Mouse (Mus musculus) WW6 (cell line): ENCODE data around the gene Dnase2b.

Experiments
- DNase-seq: peaks from one replicate; pipeline ENCODE4 v3.0.0-alpha.2; 2013; ENCODE audit warnings: low read depth, low spot score

Gene Dnase2b

DNA sequence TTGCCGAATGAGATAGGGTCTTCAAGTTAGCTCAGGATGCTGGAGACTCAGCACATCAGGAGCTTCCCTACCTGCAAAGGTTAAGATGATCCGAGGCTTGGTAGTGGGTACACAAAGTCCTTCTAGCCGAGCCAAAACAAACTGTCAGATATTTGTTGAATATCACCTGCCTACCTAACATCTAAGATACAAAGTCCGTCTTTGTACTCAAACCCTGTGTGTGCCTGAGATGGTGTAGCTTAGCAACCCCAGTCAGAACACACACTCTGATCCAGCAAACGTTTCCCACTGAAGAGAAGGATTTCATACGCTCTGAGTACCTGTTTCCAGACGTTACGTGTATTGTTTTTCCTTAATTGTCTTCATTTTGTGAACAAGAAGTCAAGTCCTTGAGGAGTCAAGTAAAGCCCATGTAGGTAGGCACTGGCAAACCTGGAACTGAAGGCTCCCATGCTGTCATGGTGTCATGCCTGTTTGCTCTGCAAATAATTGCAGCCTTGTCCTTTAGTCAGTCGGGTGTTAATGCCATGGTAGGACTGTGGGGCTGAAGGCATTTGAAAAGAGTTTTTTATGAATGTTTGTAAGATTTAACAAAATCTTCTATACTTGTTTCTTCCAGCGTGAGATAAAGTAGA lies 45.1 kb downstream of the Dnase2b start, which contains the start of gene Uox:
TSS of gene Uox (plus strand) at position 279 of the 635 bp plus-strand sequence.
- no peak for DNase-seq

DNA sequence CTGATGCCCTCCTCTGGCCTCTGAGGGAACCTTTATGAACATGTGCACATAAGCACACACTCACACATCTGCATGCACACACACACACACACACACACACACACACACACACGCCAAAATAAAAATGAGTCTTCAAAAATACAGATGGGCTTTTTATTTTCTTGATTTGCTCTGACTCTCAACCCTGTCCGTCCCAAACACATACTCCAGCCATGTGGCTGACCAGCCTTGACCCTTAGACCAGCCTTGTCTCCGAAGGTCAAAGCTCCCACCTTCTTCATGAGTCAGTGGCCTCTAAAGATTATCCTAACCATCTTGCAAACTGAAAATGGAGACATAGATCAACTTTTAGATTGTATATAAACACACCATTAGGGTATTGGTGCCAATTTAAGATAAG lies 45.8 kb downstream of the Dnase2b start:
- DNase-seq = no peak

DNA sequence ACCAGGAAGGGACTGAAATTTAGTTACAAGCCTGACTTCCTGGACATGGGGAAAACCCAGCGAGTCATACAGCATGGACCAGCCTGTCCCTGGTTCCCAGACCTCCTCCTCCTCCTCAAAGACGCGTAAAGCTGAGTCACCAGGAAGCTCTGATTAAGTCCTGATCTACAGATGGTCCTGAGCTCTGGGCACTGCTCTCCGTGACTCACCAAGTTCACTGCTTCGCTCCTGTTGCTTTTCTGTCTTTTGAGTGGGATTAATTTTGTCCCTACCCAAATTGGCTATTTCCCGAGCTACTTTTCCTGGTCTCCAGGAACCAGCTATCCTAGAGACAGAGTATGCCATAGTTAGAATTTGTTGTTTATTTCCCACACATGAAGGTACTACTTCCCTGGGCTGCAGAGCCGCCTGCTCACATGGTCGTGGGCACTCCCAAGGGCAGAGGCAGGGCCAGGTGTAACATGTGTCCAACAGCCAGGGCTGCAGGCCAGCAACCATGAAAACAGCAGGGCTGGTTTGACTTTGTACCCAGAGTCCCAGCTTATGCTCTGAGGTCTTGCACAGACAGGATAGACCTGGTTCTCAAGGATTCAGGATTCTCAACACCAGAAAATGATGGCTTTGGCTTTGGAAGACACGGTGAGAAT lies 47.4 kb downstream of the Dnase2b start:
- no peak for DNase-seq

DNA sequence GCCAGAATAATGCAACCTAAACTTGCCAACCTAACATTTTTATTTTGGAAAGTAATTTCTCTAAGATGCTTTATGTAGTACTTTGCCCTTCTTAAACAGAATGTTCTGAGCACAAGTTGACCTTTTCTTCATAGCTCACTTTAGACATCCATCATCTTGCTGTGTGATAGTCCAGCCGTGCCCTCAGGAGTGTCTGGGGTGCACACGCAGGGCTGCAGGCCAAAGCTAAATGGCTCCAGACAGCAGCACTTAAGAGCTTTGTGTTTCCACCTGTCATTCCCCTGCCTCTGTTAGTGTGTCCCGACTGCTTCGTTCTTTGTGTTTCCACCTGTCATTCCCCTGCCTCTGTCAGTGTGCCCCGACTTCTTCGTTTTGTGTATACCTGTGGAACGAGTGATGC lies 48.0 kb downstream of the Dnase2b start:
- DNase-seq = no peak

DNA sequence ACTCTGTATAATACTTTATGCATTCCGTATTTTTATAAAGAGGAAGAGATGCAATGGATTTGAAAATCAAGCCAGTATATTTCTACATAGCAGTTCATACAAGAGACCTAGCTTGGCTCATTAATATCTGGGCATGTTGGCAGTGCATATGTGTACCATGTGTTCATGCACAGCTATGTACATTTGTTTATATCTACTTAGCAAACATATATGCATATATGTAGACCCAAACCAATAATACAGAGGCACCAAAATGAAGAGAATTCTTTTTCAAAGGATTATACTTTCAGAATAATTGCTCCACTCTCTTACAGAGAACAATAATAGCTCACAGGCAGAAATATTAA lies 50.4 kb downstream of the Dnase2b start:
- no peak for DNase-seq

DNA sequence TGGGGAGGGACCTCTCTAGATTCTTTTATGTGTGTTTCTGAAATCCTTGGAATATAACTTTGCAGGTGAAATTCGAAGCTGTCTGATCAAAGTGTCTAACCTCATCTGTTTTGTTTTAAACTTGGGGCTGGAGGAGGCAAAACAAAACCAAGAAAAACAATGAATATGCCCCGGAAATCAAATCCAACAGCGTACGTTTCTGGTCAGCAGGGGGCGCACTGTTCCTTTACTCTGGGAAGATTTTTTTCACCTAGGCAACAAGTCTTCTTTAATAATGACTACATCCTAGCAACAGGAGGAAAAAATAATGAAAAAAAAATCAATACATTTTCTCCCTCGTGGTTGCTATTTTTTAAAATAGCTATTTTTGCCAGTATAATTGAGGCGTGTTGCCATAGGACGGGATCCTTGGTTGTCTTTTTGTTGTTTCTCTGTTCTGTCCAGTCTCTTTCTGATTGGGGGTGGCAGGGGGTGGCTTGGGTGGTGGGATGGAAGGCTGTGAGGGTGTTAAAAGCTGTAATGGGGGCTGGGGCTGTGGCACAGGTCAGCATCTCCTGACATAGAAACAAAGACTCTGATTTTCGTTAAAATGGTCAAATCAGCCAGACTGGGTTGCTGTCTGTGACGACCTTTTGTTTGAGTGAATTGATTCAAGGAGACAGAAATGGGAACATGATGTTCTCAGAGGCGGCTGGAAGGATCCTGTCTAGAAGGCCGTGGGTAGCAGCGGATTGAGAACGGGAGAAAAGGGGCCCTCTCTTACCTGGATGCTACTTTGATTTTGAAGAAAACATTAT lies 50.9 kb downstream of the Dnase2b start:
- DNase-seq = no peak

DNA sequence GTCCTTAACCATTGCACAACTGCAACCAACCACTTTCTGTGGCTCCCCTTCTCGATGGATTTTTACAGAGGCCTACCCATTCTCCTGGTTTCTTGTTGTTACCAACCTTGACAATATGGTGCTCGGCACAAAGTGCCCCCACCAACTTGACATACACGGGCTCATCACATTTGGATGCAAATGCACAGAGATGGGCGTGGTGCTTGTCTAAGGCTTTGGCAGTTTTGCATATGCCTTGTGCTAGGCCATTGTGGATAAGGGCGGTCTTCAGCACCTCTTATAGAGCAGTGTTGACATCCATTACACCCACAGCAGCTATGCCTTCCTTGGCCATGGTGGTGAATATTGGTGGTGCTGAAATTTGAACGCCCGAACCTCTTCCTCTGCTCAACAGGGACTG lies 52.5 kb downstream of the Dnase2b start:
- DNase-seq = no peak

DNA sequence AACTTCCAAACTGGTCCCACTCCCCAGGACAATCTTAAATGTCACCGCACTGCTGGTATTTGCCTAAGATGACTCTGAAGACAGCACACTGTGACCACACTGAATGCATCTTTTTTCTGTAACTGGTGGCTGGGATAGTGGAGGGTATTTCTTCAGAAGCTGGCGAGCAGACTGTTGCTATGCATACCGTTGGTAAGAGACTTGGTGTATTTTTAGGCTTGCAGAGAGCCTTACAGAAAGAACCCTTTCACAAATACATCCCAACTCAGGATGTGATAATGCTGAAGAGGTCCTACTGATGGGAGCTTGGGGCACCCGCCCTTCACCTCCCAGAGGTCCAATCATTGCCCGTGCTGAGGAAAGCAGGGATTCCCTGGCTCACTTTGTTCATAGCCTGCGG lies 57.9 kb downstream of the Dnase2b start:
- no peak for DNase-seq

DNA sequence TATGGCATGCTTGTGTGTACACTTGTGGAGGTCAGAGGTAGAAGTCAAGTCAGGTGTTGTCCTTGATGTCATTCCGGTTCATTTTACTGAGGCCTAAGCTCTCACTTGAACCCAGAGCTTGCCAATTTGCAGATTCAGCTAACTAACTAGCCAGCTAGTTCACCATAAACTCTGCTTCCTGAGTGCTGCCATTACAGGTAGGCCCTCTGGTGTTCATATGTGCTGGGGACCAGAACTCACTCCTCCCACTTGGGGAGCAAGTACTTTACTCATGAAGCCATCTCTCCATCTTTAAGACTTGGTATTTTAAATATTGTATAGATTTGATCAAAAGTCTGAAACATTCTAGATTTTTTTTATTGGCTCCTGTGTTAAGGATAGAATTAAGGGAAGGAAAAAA lies 58.8 kb downstream of the Dnase2b start:
- DNase-seq = no peak

DNA sequence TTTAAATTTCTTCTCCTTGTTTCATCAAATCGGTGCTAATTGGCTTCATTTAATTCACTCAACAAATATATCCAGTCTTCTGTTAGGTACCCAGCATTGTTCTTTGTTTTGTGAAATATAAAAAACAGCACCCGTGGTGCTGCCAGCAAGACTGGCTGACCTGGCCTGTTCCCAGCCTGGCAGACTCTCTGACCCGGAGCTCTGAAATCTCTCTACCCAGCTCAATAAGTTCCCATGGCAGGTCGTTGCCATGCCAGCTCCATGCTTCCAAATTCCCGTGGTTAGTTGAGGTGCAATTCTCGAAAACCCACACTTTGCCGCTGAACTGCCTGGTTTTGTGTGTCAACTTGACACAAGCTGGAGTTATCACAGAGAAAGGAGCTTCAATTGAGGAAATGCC lies 60.6 kb downstream of the Dnase2b start:
- DNase-seq = no peak

DNA sequence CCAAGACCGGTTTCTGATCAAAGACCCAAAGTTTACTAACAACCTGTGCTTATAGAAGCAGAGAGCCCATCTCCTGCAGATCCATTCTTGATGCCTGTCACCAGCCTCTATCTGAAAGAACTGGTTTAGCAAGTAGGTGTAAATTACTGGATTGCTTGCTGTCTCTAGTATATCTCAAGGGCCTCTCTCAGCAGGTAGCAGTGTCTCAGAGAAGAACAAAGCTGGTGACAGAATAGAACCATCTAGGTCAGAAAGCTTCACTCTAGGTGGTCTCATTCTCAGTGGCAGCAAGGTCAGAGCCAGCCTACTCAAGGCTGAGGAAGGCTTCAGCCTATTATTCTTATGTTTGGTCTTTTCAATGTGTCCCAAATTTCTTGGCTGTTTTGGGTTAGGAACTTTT lies 71.8 kb downstream of the Dnase2b start:
- no peak for DNase-seq

DNA sequence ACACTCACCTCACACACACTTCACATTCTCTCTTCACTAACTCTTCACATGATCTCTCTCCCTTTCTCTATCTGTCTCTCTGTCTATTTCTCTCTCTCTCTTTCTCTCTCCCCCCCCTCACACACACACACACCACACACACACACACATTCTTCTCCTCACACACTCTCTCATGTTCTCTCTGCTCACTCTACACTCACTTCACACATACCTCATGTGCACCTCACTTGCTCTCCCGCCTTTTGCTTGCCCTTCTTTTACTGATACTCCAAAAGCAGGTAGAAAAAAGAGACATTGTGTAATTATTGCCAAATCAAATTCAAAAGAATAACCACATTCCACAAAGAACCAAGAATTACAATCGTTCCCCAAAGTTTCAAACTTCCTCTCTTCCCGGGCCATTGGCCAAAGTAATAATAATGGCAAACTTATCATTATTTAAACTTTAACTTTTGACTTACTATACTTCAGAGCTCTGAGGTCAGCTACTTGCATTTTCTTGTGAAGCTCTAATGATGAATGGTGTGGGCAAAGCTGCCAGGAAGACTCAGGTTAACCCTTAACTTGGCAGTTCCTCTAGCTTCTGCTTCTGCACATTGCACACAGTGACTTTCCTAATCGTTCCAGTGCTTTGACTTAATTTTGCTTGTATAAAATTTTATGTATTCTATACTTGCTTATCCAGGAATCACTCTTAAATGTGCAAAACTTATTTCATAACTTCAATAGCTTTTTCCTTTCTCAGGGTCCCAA lies 74.7 kb downstream of the Dnase2b start:
- no peak for DNase-seq

DNA sequence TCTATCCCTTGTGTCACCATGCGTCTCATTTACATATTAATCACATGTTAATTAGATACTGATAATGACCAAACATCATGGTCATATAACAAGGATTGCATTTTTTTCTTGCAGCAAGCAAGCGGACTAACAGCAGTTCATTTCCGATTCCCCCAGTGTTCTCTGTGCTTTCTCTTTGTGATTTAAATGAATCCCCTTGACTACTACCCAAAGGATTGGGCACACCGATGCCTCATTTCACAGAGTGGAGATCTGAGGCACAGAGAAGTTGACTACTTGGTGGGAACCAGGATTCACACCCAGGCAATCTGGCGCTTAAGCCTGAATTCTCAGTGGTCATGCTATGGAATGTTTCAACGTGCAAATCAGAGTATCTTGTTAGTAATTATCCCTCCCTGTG lies 80.4 kb downstream of the Dnase2b start:
- no peak for DNase-seq
